Mouse (Mus musculus): ENCODE results near the gene Cadm2.

Gene Cadm2

DNA sequence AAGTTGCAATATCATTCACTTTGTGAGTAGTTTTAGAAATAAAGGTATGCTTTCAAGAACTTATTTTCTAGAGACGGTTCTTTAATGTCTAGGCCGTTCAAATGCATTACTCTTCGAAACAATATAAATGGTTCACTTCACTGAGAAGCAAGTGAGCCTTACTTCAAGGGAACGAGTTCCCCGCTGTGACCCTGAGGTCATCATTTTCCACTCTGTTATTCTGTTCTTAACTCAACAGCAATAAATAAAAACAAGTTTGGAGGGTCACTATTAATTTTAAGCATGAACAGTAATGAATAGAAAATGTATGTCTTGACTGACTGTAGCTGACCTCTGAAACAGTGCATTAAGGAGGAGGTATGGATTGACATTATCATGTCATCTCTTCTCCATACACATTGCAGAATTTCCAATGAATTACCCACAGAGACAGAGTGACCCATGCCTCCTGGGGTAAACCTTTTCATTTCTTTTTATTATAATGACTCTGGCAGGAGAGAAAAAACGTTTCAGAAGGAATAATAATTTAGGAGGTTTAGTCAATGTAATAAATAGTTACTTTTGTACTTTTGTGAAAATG lies 458.4 kb downstream of the Cadm2 start:
- peak; percentile 39 for DNase-seq (ENCODE audit: low read depth, low spot score)

DNA sequence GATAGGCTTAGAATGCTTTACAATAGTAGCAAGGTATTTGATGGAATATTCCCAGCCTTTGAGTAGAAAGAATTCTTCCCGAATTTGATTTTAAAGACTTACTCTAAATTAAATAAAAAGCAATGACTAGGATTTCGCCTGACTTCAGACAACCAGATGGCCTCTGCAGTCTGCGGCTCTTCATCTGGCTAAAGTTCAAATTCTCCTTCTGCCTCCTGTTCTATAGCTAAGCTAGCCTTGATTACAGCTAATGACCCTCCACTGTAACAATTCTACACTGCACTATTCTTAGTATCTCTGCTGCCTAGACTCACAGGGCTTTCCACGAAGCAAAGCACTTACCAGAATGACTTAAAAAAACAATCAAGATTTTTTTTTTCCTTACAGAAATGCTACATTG lies 495.9 kb downstream of the Cadm2 start:
- DNase-seq (ENCODE audit: low read depth, low spot score): no peak

DNA sequence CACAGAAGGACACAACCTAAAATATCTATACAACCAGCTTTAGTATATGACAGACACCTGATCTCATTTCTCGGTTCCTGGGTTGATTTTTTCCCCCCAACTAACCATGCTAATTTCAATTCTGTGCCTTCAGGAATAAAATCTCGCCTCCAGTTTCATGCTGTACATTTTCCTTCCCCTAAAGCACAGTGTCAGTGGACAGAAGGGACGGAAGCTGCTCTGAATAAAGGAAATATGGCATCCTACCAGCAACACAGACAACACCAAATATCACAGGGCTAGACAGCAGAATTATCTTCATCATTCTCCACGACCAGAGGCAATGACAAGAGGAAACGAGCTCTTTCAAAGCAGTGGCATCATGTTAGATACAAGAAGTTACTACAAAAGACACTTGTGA lies 498.2 kb downstream of the Cadm2 start:
- DNase-seq (ENCODE audit: low read depth, low spot score): no peak

DNA sequence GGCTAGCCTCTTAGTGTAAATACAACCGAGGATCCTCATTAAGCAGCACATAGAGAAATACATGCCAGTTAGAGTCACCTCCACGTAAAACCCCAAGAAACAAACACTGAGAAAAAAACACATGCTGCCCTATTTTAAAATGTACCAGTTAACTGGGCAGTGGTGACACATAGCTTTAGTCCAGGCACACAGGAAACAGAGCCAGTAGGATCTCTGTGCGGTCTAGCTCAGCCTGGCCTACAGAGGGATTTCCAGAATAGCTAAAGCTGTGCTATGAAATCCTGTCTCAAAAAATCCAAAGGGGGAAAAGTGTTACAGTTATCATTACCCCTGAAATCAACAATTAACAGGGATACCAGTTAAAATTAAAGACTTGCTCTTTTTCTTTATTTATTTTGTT lies 498.9 kb downstream of the Cadm2 start:
- DNase-seq (ENCODE audit: low read depth, low spot score): no peak

DNA sequence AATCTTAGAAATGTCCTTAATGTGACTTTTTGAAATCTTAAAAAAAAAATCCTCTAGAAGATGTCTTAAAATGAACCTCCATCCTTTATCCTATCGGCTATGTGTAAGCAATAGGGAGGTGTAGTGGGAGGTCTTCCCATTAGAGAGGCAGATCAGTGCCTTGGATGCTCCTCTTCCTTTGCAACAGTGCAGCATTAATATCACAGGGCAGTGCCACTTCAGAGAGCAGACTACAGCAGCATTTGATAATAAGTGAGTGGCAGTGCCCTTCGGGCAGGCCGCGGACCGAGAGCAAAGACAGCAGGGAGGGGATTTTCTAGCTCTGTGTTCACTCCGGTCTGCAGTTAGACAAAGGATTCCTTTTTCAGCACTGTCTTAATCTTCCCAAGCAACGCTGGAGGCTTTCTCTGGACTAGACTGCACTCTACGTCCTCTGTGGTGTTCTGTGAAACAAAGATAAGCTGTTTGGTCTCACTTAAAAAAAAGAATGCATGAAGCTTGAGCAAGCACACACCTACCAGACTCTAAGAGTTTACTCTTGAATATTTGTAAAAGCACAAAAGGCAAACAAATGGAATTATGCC lies 514.1 kb downstream of the Cadm2 start:
- DNase-seq (ENCODE audit: low read depth, low spot score): no peak

DNA sequence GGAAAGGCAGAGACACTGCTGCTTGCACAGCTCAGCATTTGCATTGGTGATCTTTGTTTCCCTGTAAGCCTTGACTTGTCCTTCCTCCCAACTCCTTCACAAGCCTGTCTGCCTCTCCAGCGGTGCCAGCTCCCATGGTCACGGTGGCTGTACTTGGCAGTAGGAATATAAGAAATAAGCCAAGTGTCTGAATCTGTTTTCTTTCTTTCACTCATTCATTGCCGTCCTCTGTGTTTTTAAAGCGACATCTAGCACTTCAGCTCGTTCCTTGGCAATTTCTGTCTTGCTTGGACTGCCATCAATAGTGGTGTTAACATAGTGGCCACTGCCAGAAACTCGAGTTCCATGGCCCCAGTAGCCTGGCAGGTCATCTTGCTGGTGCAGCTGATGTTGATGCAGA lies 524.0 kb downstream of the Cadm2 start:
- no peak for DNase-seq (ENCODE audit: low read depth, low spot score)

DNA sequence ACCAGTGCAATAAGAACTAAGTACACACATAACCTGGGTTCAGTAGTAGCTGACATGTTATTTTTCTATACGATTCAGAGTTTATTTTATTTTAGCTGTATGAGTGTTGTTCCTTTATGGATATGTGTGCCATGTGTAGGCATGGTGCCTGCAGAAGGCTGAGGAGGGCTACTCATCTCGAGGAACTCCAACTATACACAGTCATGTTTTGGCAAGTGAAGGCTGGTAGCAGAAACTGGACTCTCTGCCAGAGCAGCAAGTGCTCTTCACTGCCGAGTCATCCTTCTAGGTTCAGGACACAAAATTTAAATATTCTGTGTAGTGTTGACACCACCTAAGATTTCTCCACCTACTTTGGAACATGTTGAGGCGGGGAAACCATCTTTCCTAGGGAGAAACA lies 524.8 kb downstream of the Cadm2 start:
- DNase-seq (ENCODE audit: low read depth, low spot score): no peak

DNA sequence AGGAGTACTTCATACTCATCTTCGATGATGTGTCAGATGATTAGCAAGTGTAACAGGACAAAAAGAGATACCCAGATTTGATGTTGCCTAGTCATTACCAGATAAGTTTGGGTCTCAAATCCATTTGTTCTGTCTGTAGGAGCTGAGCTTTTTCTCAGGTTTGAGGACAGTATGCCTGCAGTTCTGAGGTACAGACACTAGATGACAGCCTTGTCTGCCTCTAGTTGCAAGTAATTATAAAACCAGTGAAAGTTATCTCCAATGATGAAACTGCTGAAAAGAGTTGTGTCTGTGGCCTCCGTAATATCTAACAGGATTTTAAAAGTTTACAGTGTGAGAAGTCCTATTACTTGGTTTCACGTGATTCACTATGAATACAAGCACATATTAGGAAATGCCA lies 531.0 kb downstream of the Cadm2 start:
- peak; percentile 6 for DNase-seq (ENCODE audit: low read depth, low spot score)

DNA sequence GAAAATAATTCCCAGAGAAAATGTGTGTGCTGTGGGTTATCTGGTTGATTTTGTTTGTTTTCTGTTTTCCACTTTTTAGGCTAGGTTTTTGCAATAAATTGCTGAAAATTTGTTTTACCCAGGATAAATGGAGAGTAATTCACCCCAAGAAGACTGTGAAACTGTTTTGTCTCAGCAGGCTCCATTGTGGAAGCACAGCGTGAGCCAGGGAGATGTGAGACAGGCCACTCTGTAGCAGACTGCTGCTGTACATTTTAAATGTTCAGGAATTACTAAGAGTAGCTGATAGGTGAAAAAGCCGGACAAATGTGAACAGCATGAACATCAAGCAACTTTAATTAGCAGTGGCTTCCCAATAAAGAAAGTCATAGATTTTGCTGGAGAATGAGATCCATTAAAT lies 541.4 kb downstream of the Cadm2 start:
- no peak for DNase-seq (ENCODE audit: low read depth, low spot score)

DNA sequence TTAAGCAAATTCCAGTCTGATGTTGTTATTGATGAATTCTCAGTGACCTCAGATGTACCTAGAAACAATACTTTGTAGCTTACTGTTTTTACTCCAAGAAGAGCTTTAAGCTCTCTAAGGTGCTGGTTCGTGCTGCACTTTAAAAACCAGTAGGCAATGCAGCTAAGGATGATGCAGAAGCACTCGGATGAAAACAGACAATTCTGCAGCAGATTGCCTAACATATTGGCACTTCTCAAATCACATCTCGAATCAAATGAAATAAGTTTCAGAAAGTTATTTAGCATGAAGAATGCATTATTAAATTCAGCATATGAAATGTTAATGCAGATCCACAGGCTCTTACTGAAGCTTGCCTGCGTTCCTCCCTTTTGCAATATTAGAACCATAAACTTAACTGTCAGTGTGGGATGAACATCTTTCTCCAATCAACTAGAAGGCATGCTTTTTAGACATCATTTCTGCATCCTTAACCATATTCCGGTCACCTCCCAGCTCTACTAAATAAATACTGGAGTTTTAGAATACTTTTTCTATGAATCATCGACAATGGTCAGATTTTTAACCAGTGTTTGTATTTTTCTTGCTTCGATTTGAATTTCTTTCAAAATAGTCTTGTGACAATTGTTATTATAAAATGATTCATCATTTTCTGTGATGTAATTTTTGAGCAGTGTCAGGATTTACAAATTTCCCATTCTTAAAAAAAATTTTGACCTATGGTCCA lies 544.4 kb downstream of the Cadm2 start:
- no peak for DNase-seq (ENCODE audit: low read depth, low spot score)

DNA sequence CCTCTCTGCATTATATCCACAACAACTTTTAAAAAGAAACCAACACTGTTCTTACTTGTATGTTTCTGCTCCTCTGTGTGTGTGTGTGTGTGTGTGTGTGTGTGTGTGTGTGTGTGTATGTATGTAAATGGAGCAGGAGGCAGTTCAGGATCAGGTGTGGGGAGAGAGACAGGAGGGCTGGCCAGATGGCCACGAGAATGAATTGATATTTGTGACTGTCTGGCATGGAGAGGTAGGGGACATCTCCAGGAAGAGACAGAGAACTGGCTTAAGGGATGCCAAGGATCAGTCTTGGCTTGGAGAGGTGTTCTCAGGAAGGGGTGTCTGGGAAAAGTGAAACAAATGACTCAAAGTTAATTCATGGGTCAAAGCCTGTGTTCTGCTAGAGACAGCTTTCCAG lies 552.2 kb downstream of the Cadm2 start:
- no peak for DNase-seq (ENCODE audit: low read depth, low spot score)

DNA sequence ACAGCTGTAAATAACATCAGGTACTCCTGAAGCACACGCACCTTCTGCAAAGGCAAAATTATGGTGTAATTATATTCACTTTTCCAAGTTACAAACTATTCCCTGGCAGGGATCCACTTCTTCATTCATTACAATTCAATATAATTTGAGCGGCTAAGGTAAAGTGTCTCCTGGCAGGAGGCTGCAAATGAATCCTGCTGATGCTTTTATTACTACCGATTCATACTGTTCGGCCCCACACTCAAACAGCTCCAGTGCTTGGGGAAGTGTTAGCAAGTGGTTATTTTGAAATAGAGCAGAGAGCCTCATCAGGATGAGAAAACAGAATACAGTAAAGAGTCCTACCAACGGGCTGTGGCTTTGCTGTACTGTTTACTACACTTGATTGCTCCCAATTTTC lies 589.8 kb downstream of the Cadm2 start:
- no peak for DNase-seq (ENCODE audit: low read depth, low spot score)

DNA sequence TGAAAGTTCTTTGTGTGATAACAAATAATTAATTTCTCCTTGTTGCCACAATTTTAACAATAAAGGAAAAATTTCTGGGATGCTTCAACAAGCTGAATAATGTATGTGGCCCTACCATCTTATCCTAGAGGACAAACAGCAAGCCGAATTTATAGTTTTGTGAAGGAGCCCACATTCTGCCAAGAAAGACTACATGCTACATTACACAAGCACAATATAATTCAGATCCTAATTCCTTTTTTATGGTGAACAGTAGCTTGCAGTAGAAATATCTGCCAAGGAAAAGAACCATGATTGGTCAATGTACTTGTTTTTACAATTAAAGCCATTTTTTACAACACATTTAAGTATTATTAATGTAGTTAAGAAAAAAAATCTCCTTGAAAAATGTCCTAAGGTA lies 600.9 kb downstream of the Cadm2 start:
- no peak for DNase-seq (ENCODE audit: low read depth, low spot score)

DNA sequence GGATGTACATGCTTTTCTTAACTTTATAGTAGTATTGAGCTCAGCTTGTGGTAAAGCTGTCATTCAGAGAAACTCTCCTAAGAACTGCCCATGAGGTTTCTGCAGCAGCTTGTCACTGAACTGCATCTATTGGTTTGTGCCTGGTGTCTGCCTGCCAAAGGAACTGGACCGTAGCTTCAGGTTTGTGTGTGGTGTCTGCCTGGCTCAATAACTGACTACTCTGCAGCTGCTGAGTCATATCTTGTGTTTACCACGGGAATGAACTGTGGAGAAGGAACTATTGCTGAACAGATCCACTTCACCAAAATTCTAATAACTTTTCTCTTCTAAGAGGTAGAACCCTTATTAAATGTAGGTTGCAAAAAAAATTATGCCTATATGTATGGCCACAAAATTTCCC lies 603.0 kb downstream of the Cadm2 start:
- DNase-seq (ENCODE audit: low read depth, low spot score): no peak

DNA sequence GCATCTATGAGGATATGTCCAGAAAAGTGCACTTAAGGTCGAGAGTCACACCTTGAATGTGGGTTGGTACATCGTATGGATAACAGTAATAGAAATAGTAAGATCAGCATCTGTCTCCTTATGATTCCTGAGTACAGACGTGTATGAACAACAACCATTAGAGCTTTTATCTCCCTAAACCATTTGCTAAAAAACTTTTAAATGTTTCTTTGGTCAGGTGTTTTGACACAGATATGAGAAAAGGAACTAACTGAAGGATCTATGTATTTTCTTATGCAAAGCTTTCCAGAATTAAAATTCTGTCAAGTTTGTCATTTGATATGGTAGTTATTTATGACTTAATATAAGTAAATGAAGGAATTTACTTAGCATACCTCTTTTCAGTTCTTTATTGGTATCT lies 617.5 kb downstream of the Cadm2 start:
- no peak for DNase-seq (ENCODE audit: low read depth, low spot score)

DNA sequence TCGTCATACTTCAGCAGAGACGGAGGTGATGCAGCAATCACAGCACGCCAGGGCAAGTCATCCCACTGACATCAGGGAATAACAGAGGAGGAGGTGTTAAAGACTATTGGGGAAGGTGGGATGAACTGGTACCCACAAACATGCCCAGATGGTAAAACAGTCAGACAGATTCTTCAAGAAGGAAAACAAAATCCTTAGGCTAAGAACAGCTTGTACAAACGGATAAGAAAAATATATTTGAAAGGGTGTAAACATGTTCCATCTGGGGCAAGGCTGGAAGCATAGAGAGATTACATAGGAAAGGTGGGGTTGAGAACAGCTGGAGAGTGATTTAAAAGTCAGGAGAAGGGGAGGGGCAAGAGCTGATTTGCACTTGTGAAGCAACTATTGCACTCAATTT lies 619.0 kb downstream of the Cadm2 start:
- DNase-seq (ENCODE audit: low read depth, low spot score): no peak

DNA sequence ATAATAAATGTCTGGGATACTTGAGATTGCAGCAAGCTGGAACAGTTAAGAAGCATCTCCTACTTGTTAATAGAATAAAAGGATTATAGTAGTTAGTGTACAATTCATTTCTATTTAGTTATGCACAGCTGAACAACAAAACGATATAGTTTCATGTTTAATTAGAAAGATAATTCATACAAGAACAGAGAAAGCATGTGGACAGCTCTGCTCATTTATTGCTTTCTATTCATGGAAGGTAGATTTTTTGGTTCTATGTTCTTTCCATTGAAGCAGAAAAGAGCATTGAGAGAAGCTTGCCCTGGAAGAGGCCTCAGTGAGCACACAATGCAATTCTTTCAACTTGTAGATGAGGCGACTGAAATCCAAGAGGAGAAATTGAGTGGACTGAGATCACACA lies 623.2 kb downstream of the Cadm2 start:
- no peak for DNase-seq (ENCODE audit: low read depth, low spot score)

DNA sequence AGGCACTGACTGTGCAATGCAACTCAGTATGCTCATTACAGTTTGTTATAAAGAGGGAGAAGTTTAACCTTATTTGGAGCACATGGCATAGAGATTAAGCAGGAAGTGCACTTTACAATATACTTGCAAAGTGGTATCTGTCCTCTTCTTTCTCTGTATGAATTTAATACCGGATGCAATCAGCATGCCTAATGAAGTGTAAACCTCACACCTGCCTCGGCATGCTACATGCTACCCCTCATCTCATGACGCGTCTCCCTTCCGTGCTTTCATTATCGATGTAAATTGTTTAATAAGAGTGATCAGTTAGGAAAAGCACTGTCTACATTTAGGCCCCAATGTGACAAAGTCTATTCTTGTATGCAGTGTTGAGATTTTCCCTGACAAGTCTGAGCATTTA lies 633.0 kb downstream of the Cadm2 start:
- no peak for DNase-seq (ENCODE audit: low read depth, low spot score)

DNA sequence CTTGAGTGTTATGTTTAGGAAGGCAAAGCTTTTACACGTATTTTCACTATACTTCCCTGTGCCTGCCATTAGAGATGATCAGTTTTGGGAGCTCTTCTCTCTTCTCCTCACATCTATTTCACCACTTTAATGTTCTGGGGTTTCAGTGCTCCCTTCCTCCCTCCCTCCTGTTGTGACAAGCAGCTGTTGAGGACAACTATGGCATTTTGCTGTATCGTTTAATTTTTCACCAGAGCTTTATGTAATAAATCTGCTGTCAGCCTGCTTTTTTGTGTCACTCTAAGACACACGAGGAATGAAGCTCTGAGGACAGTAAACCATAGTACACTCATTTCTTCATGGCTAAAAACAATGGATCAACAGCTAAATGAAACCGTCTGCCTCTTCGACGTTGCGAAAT lies 633.8 kb downstream of the Cadm2 start:
- no peak for DNase-seq (ENCODE audit: low read depth, low spot score)

DNA sequence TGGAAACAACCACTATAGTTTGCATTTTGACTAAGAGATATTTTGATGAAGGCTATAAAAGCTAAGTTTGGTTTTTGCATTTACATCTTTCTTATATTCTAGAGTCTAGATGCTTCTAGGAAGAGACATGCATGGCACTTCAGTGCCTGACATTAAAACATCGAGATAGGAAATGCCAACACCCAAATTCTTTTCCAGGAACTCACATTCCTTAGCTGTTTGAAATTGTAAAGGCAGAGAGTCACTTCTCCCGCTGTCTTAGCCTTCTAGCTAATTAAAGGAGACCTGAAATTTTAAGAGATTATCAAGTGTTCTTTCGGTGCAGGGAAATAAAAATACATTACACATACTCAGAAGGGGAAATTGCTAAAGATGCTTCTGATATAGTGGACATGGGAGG lies 649.8 kb downstream of the Cadm2 start:
- DNase-seq (ENCODE audit: low read depth, low spot score): no peak

DNA sequence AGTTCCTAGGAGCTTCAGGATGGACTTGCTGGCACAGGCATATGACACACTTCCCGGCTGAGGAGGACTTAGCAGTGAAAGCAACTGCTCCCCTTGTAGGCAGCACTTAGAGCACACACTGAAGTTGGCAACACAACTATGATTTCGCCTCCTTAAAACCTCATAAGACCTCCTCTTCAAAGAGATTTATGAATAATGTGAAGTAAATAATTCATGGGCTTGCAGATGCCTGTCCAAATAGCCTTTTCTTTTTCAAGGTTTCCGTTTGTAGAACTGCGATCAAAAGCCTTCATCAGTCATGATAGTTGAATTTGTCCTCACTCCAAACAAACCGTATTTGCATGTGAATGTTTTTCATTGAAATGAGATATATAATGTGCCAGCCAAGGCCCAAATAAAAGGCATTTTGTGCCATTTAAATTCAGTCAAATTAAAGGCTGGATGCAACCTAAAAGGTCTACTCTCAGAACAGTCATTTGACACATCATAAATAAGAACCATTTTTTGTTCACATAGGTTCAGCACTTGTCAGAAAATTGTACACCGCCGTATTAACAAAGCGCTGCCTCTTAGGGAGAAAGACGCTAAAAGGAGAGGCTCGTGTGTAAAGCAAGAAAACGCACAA lies 651.1 kb downstream of the Cadm2 start:
- DNase-seq (ENCODE audit: low read depth, low spot score): peak; percentile 21

DNA sequence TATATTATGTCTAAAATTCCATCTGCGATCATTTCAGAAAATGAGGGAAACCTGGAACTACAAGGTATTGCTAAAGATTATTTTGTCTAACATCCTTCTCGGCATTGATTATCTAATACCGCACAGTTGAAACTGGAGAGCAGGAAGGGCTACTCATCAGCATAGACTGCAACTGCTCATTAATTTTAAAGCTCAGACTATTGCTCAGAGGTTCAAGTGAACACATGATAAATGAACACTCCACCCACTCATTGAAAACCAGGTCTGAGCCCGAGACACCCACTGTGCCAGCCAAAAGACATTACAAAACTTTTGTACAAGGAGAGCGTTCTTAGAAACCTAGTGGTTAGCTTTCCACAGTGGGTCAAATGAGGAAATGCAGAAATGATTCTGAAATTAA lies 652.4 kb downstream of the Cadm2 start:
- no peak for DNase-seq (ENCODE audit: low read depth, low spot score)

DNA sequence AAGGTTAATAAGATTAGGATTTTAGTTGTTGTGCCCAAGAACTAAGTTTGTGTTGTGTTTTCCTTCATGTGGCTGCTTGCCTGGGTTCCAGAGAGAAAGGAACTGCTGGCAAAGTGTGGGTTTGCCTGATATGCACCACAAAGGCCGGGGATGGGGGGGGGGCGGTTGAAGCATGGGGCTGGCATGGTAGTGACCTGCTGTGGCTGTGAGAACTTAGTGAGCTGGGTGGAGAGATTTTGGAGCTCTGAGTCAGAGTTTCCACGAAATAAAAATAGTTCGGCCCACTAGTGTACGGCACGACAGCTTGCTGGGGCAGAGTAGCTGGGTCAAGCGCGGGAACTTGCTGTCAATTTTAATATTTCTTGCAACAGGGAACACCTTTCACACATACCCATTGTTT lies 653.0 kb downstream of the Cadm2 start:
- no peak for DNase-seq (ENCODE audit: low read depth, low spot score)
